Mouse (Mus musculus) liver, adult 2 months (tissue): ENCODE measurements around the gene Cuta.
A peak's percentile ranks its signal among the peaks of the same experiment; 100 is the strongest.

ENCODE experiments used
- CTCF ChIP-seq: fragments of 200-500 bp; IDR thresholded peaks from 2 replicates; pipeline ENCODE4 v1.5.1; 2011; ENCODE audit warnings: low read depth, low read length, control low read depth
- POLR2A ChIP-seq: fragments of 200-500 bp; IDR thresholded peaks from 2 replicates; pipeline ENCODE4 v1.6.1; 2011; ENCODE audit warnings: low read length, control low read depth; ENCODE audit not compliant: insufficient read depth; ENCODE audit errors: extremely low read depth

DNA sequence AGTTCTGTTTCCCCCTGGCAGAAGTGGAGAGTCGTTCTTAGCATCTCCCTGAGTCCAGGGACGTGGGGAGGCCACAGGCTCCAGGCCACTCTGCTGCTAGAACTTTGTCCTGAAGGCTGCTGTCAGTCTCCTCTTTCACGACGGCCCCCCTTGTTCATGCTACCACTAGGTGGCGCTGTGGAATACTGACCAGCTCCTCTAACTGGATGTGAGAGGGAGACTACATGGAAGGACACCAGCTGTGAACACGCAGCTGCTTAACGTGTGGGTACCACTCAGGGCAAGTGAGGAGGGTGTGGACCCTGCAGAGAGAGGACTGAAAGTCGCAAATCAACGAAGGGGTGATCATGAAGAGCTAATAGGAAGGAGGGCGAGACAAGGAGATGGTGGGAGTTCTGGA, 43.8 kb downstream of the Cuta start:
- peak; percentile 82 for TF ChIP-seq CTCF
- TF ChIP-seq POLR2A = no peak
